Mouse (Mus musculus) limb, embryonic 14.5 days (tissue): ENCODE measurements around the gene Cep97. TPM values are rescaled to one million over a fixed set of nuclear protein-coding genes. Genes with fewer than 3 reads are reported as not detected.

ENCODE experiments used
- ATAC-seq: fragments of 200-750 bp; cut with Nextera tagmentation; 2 replicates; pipeline ENCODE4 v1.8.0; 2017; ENCODE audit warnings: low read depth, moderate number of reproducible peaks, moderate TSS enrichment; ENCODE audit not compliant: low FRiP score
- DNase-seq: peaks from one replicate; pipeline ENCODE4 v3.0.0-alpha.2; 2015; ENCODE audit warnings: low spot score
- H3K27ac ChIP-seq: fragments of 300-500 bp; sonication (generic); replicated peaks from 2 replicates; pipeline ENCODE4 v1.5.1; 2014; ENCODE audit warnings: low read depth, mild to moderate bottlenecking, low read length, moderate library complexity, mixed read lengths
- H3K27me3 ChIP-seq: fragments of 300-500 bp; sonication (generic); 2 replicates; pipeline ENCODE4 v1.6.1; 2014; ENCODE audit warnings: low read length, mixed read lengths; ENCODE audit not compliant: control insufficient read depth, insufficient read depth
- H3K36me3 ChIP-seq: fragments of 300-500 bp; sonication (generic); 2 replicates; pipeline ENCODE4 v1.6.1; 2014; ENCODE audit warnings: mild to moderate bottlenecking, low read length, moderate library complexity, mixed read lengths; ENCODE audit not compliant: control insufficient read depth, insufficient read depth
- H3K4me1 ChIP-seq: fragments of 300-500 bp; sonication (generic); 2 replicates; pipeline ENCODE4 v1.6.1; 2014; ENCODE audit warnings: antibody characterized with exemption, low read length, mixed read lengths; ENCODE audit not compliant: control insufficient read depth, insufficient read depth
- H3K4me2 ChIP-seq: fragments of 300-500 bp; sonication (generic); replicated peaks from 2 replicates; pipeline ENCODE4 v1.6.1; 2014; ENCODE audit warnings: low read depth, mild to moderate bottlenecking, low read length, moderate library complexity; ENCODE audit not compliant: severe bottlenecking
- H3K4me3 ChIP-seq: fragments of 300-500 bp; sonication (generic); replicated peaks from 2 replicates; pipeline ENCODE4 v1.5.1; 2014; ENCODE audit warnings: low read length
- H3K9ac ChIP-seq: fragments of 300-500 bp; sonication (generic); 2 replicates; pipeline ENCODE4 v1.6.1; 2014; ENCODE audit warnings: mild to moderate bottlenecking, low read depth, low read length, moderate library complexity; ENCODE audit not compliant: severe bottlenecking
- H3K9me3 ChIP-seq: fragments of 300-500 bp; sonication (generic); 2 replicates; pipeline ENCODE4 v1.6.1; 2016; ENCODE audit warnings: low read length; ENCODE audit not compliant: control insufficient read depth
- POLR2A ChIP-seq: fragments of 200-500 bp; IDR thresholded peaks from 2 replicates; pipeline ENCODE4 v1.8.0; 2012; ENCODE audit warnings: inconsistent platforms, mild to moderate bottlenecking, moderate library complexity, borderline replicate concordance; ENCODE audit not compliant: insufficient read depth, insufficient read length; ENCODE audit errors: extremely low read depth
- WGBS: fragments of 180-500 bp; shearing (Covaris S2); extraction: QIAGEN DNeasy Blood & Tissue Kit; methylation state at CpG from one replicate; pipeline ENCODE4 v1.1.7; 2014; 5-methylcytosine and 5-hydroxymethylcytosine counted together
- polyA plus RNA-seq, 2 experiments: library from polyadenylated mRNA; depleted of rRNA in 1 of 2; stranded (reverse) in 1 of 2; unstranded in 1 of 2; fragments of >200 nt; fragmentation: Nextera tagmentation in 1 of 2; extraction: Ambion mirVana in 1 of 2; gene quantifications; 2 replicates each; pipeline versions ENCODE4 v1.2.1 to v1.2.3; 2012 to 2014

Cep97 gene
- polyA plus RNA-seq, 2 experiments, result 7.4 to 9.1 TPM

DNA sequence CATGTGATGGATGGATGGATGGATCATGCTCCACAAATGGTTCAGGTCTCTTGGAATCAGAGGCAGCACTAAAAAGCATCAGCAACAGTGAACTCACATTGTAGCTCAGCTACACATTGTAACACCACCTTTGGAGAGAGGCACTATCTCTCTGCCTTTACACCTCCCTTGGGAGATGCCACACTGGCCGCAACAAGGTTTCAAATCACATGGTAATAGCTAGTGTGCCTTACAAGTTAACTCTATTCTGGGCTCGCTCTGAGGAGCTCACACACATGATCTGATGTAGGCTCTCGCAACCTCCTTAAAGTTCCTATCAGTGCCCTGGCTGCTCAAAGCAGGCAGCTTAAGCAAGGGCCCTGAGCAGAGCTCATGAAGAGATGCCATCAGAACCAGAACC is 84.2 kb downstream of the Cep97 start:
- Histone ChIP-seq H3K27ac (no peak overlapping the region), H3K9me3 (no peaks in the 10 kb centered on the region), H3K4me2 (no peak overlapping the region), H3K27me3 (no peaks in the 10 kb centered on the region), H3K9ac (no peak overlapping the region), H3K4me1 (no peaks in the 10 kb centered on the region), H3K36me3 (no peaks in the 10 kb centered on the region), H3K4me3 (no peak overlapping the region)
- no peak for TF ChIP-seq POLR2A
- WGBS, result 78% methylated on average over 3 of the region's 3 CpGs
- DNase-seq (no peak), ATAC-seq (no peak)

Other genes with a start within 250 kb of the Cep97 start
- 9.2 and 10.0 TPM in 2 replicates for gene Nfkbiz, start 96.0 kb downstream of the Cep97 start, polyA plus RNA-seq (2012; rRNA removed)
- gene Nfkbiz, start 96.0 kb downstream of the Cep97 start, polyA plus RNA-seq (2014; fragmentation: Nextera tagmentation; extraction: Ambion mirVana), result 5.0 and 5.3 TPM in 2 replicates
- gene Nxpe3, start 39.6 kb downstream of the Cep97 start, polyA plus RNA-seq (2012; rRNA removed), result 1.2 and 1.3 TPM in 2 replicates
- 0.55 TPM in 2 replicates for gene Nxpe3, start 39.6 kb downstream of the Cep97 start, polyA plus RNA-seq (2014; fragmentation: Nextera tagmentation; extraction: Ambion mirVana)
- gene Rpl24, start 31.4 kb upstream of the Cep97 start, polyA plus RNA-seq (2012; rRNA removed), result 481 and 816 TPM in 2 replicates
- 867 and 876 TPM in 2 replicates for gene Rpl24, start 31.4 kb upstream of the Cep97 start, polyA plus RNA-seq (2014; fragmentation: Nextera tagmentation; extraction: Ambion mirVana)
- 10.2 and 12.3 TPM in 2 replicates for gene Zbtb11, start 39.0 kb upstream of the Cep97 start, polyA plus RNA-seq (2012; rRNA removed)
- gene Zbtb11, start 39.0 kb upstream of the Cep97 start, polyA plus RNA-seq (2014; fragmentation: Nextera tagmentation; extraction: Ambion mirVana), result 17.7 and 22.1 TPM in 2 replicates
- gene Pcnp, start 94.9 kb upstream of the Cep97 start, polyA plus RNA-seq (2012; rRNA removed), result 76.8 and 99.6 TPM in 2 replicates
- 230 and 242 TPM in 2 replicates for gene Pcnp, start 94.9 kb upstream of the Cep97 start, polyA plus RNA-seq (2014; fragmentation: Nextera tagmentation; extraction: Ambion mirVana)
- gene Trmt10c, start 103.0 kb upstream of the Cep97 start, polyA plus RNA-seq (2012; rRNA removed), result 7.8 and 11.3 TPM in 2 replicates
- gene Trmt10c, start 103.0 kb upstream of the Cep97 start, polyA plus RNA-seq (2014; fragmentation: Nextera tagmentation; extraction: Ambion mirVana), result 25.7 and 26.9 TPM in 2 replicates
- 25.3 and 27.6 TPM in 2 replicates for gene Senp7, start 113.5 kb upstream of the Cep97 start, polyA plus RNA-seq (2012; rRNA removed)
- 34.5 and 37.3 TPM in 2 replicates for gene Senp7, start 113.5 kb upstream of the Cep97 start, polyA plus RNA-seq (2014; fragmentation: Nextera tagmentation; extraction: Ambion mirVana)